Mouse (Mus musculus) spleen, adult 2 months (tissue): ENCODE measurements at regions not wholly inside any gene's neighbourhood (a gene's known extent, or its start where the extent isn't known, plus 50 kb on each side); places are given as distances from the start of the nearest gene placed in this dataset.

ENCODE experiments used
- CTCF ChIP-seq: fragments of 200-500 bp; IDR thresholded peaks from 2 replicates; pipeline ENCODE4 v1.5.1; 2011; ENCODE audit warnings: mild to moderate bottlenecking, inconsistent platforms; ENCODE audit not compliant: insufficient read depth, insufficient read length, insufficient replicate concordance; ENCODE audit errors: extremely low read depth
- POLR2A ChIP-seq: fragments of 200-500 bp; IDR thresholded peaks from 2 replicates; pipeline ENCODE4 v1.6.1; 2011; ENCODE audit warnings: low read depth, low read length, inconsistent platforms

- TF ChIP-seq POLR2A (no peak), CTCF (no peak)
Observed at GRCm38 (mm10) chr3:38394308-38394707, 90.3 kb downstream of the Ankrd50 start.
